Mouse (Mus musculus) MEL (cell line): ENCODE data around the gene Npl.

ENCODE experiments used
- CHD2 ChIP-seq: IDR thresholded peaks from 2 replicates; pipeline ENCODE4 v1.6.1; 2011; ENCODE audit warnings: low read length, improper control_type of control experiment
- CTCF ChIP-seq, 3 experiments: IDR thresholded peaks in 2 of 3; conservative IDR thresholded peaks in 1 of 3; 2 replicates each; pipeline ENCODE4 v1.5.1; 2011 to 2012; ENCODE audit warnings: low read length in 3 of 3, low read depth in 2 of 3, mild to moderate bottlenecking in 2 of 3, improper control_type of control experiment in 1 of 3, inconsistent platforms in 1 of 3, mixed read lengths in 1 of 3, moderate library complexity in 1 of 3; ENCODE audit not compliant: control insufficient read depth in 1 of 3, insufficient read depth in 1 of 3, poor library complexity in 1 of 3, severe bottlenecking in 1 of 3
- EP300 ChIP-seq, 2 experiments: IDR thresholded peaks; 2 replicates each; pipeline ENCODE4 v1.6.1; 2011; ENCODE audit warnings: improper control_type of control experiment in 2 of 2, low read length in 2 of 2, low read depth in 1 of 2, mild to moderate bottlenecking in 1 of 2
- GATA1 ChIP-seq: IDR thresholded peaks from 2 replicates; pipeline ENCODE4 v1.6.1; 2011; ENCODE audit warnings: low read depth, low read length, improper control_type of control experiment
- MAZ ChIP-seq: IDR thresholded peaks from 2 replicates; pipeline ENCODE4 v1.6.1; 2012; ENCODE audit warnings: low read depth, mild to moderate bottlenecking, inconsistent platforms, low read length, improper control_type of control experiment
- MEF2A ChIP-seq: IDR thresholded peaks from 2 replicates; pipeline ENCODE4 v1.6.1; 2014; ENCODE audit warnings: low read depth, mild to moderate bottlenecking, inconsistent platforms, low read length, improper control_type of control experiment; ENCODE audit not compliant: poor library complexity, insufficient replicate concordance, severe bottlenecking; ENCODE audit errors: extremely low read depth
- POLR2A ChIP-seq, 2 experiments: IDR thresholded peaks; 2 replicates each; pipeline ENCODE4 v1.6.1; 2011 to 2012; ENCODE audit warnings: low read length in 2 of 2, mild to moderate bottlenecking in 2 of 2, control low read depth in 1 of 2, improper control_type of control experiment in 1 of 2, low read depth in 1 of 2, moderate library complexity in 1 of 2; ENCODE audit not compliant: control insufficient read depth in 1 of 2, insufficient read depth in 1 of 2, poor library complexity in 1 of 2
- UBTF ChIP-seq: IDR thresholded peaks from 2 replicates; pipeline ENCODE4 v1.6.1; 2012; ENCODE audit warnings: low read depth, mild to moderate bottlenecking, inconsistent platforms, low read length, improper control_type of control experiment, moderate library complexity, borderline replicate concordance; ENCODE audit not compliant: insufficient read depth
- USF1 ChIP-seq: IDR thresholded peaks from 2 replicates; pipeline ENCODE4 v1.6.1; 2014; ENCODE audit warnings: low read depth, mild to moderate bottlenecking, inconsistent platforms, low read length, improper control_type of control experiment, moderate library complexity
- ZKSCAN1 ChIP-seq: IDR thresholded peaks from 2 replicates; pipeline ENCODE4 v1.6.1; 2012; ENCODE audit warnings: low read depth, mild to moderate bottlenecking, inconsistent platforms, low read length, improper control_type of control experiment, moderate library complexity
- ZMIZ1 ChIP-seq: IDR thresholded peaks from 2 replicates; pipeline ENCODE4 v1.6.1; 2012; ENCODE audit warnings: low read depth, mild to moderate bottlenecking, inconsistent platforms, low read length, improper control_type of control experiment, moderate library complexity
- ZNF384 ChIP-seq: IDR thresholded peaks from 2 replicates; pipeline ENCODE4 v1.6.1; 2012; ENCODE audit warnings: low read depth, mild to moderate bottlenecking, inconsistent platforms, low read length, improper control_type of control experiment

- TF ChIP-seq ZNF384 (no peak), MAZ (no peak), CTCF (IDR thresholded peaks at IDR 0.05 in 2 of 3, conservative IDR thresholded peaks at IDR 0.05 in 1 of 3; ENCODE audit: control insufficient read depth in 1 of 3, insufficient read depth in 1 of 3, low read depth in 2 of 3, low read length in 3 of 3, poor library complexity in 1 of 3, severe bottlenecking in 1 of 3) (no peak), EP300 (IDR thresholded peaks at IDR 0.05; ENCODE audit: low read depth in 1 of 2, low read length in 2 of 2) (no peak), POLR2A (IDR thresholded peaks at IDR 0.05; ENCODE audit: control insufficient read depth in 1 of 2, insufficient read depth in 1 of 2, low read depth in 1 of 2, low read length in 2 of 2, poor library complexity in 1 of 2) (no peak), UBTF (no peak), USF1 (no peak), ZMIZ1 (no peak), ZKSCAN1 (no peak), MEF2A (no peak), GATA1 (no peak), CHD2 (no peak)
Measured at GRCm38 (mm10) chr1:153598773-153599172, 48.9 kb upstream of the Npl start.
